In genomic region chr7:123123665-123124298, GRCm38 (mm10) we compare ENCODE assay signal across 8 mouse cellular contexts. TPM values are rescaled to one million over a fixed set of nuclear protein-coding genes. Genes with fewer than 3 reads are reported as not detected.
DNase-seq lines count a peak whose midpoint lies in the region; ATAC-seq lines count a peak whose summit lies in the region.

Gene Tnrc6a (plus strand): TSS chr7:123123885.

- under 1% methylated on average over 33 of the region's 55 CpGs for WGBS in heart, embryonic 13.5 days
- 2% methylated on average over 53 of the region's 55 CpGs for WGBS in liver, embryonic 12.5 days (ENCODE audit: insufficient replicate concordance)
- WGBS in stomach, embryonic 15.5 days: under 1% methylated on average over 53 of the region's 55 CpGs

- ATAC-seq in erythroid progenitor cell, adult 5-6 weeks (replicated peaks; ENCODE audit: low FRiP score, poor library complexity, severe bottlenecking): peak; percentile 96
- ATAC-seq in heart, embryonic 13.5 days (ENCODE audit: extremely low read depth, insufficient number of reproducible peaks, low FRiP score, low TSS enrichment): peak; percentile 87
- peak; percentile 95 for ATAC-seq in liver, embryonic 12.5 days
- peak; percentile 95 for ATAC-seq in stomach, embryonic 15.5 days (ENCODE audit: insufficient read depth, low FRiP score, low read depth)

- H3K4me1 ChIP-seq in heart, embryonic 13.5 days: peaks cover 42% of the 10 kb centered on the region
- H3K4me1 ChIP-seq in liver, embryonic 12.5 days: peaks cover 37% of the 10 kb centered on the region
- H3K4me1 ChIP-seq in stomach, embryonic 15.5 days: peaks cover 16% of the 10 kb centered on the region

- no peaks in the 10 kb centered on the region for H3K27me3 ChIP-seq in heart, embryonic 13.5 days (replicated peaks)
- H3K27me3 ChIP-seq in liver, embryonic 12.5 days (replicated peaks): no peaks in the 10 kb centered on the region
- no peaks in the 10 kb centered on the region for H3K27me3 ChIP-seq in stomach, embryonic 15.5 days (replicated peaks)

- peak within 1 kb of the TSS; percentile 100 for H3K9ac ChIP-seq in heart, embryonic 13.5 days
- H3K9ac ChIP-seq in liver, embryonic 12.5 days: peak within 1 kb of the TSS; percentile 95
- H3K9ac ChIP-seq in stomach, embryonic 15.5 days: peak within 1 kb of the TSS; percentile 96

- H3K9me3 ChIP-seq in heart, embryonic 13.5 days: no peaks in the 10 kb centered on the region
- H3K9me3 ChIP-seq in liver, embryonic 12.5 days (replicated peaks): no peaks in the 10 kb centered on the region
- no peaks in the 10 kb centered on the region for H3K9me3 ChIP-seq in stomach, embryonic 15.5 days

- peak within 1 kb of the TSS; percentile 97 for H3K4me3 ChIP-seq in heart, embryonic 13.5 days
- peak within 1 kb of the TSS; percentile 92 for H3K4me3 ChIP-seq in liver, embryonic 12.5 days
- H3K4me3 ChIP-seq in stomach, embryonic 15.5 days (replicated peaks): peak within 1 kb of the TSS; percentile 99

- peak within 1 kb of the TSS; percentile 73 for H3K4me2 ChIP-seq in heart, embryonic 13.5 days
- H3K4me2 ChIP-seq in liver, embryonic 12.5 days: peak within 1 kb of the TSS; percentile 72
- peak within 1 kb of the TSS; percentile 58 for H3K4me2 ChIP-seq in stomach, embryonic 15.5 days

- peak; percentile 94 for DNase-seq in CD4-positive helper T cell, adult 2 months (ENCODE audit: low read depth, low spot score)
- DNase-seq in brain, embryonic 18.5 days (ENCODE audit: low read depth, low spot score): peak; percentile 83
- peak; percentile 96 for DNase-seq in kidney, postnatal 10 days
- DNase-seq in natural killer cell, adult 2 months (ENCODE audit: low spot score in 2 of 2): peak; percentile 94 to 95

- H3K27ac ChIP-seq in heart, embryonic 13.5 days (replicated peaks): peak within 1 kb of the TSS; percentile 97
- H3K27ac ChIP-seq in liver, embryonic 12.5 days: peak within 1 kb of the TSS; percentile 91
- peak within 1 kb of the TSS; percentile 96 for H3K27ac ChIP-seq in stomach, embryonic 15.5 days

- peaks cover 18% of the 10 kb centered on the region for H3K36me3 ChIP-seq in heart, embryonic 13.5 days
- H3K36me3 ChIP-seq in liver, embryonic 12.5 days: peaks cover 19% of the 10 kb centered on the region
- H3K36me3 ChIP-seq in stomach, embryonic 15.5 days: no peaks in the 10 kb centered on the region

RNA-seq across cellular contexts. Expression of gene Tnrc6a, which starts in this region (rescaled TPM):
- 35.2 and 38.6 TPM in 2 replicates for total RNA-seq in erythroid progenitor cell, adult 5-6 weeks (2015; ENCODE audit: low replicate concordance)
- total RNA-seq in erythroid progenitor cell, adult 5-6 weeks (2017; ENCODE audit: low replicate concordance): 41.8 and 57.6 TPM in 2 replicates
- polyA plus RNA-seq in heart, embryonic 13.5 days (2015; fragmentation: Nextera tagmentation; extraction: Ambion mirVana): 28.7 and 30.8 TPM in 2 replicates
- polyA plus RNA-seq in liver, embryonic 12.5 days (2016; fragmentation: Nextera tagmentation; extraction: Ambion mirVana): 24.7 and 29.8 TPM in 2 replicates
- 38.4 and 46.4 TPM in 2 replicates for polyA plus RNA-seq in stomach, embryonic 15.5 days (2015; fragmentation: Nextera tagmentation; extraction: Ambion mirVana)

Comparison
In these comparisons a context has a peak if more than half of its experiments do, and no peak if none do; other contexts are left out.
1. Peak in every context shown above with its lines: DNase-seq, ATAC-seq, H3K4me3 ChIP-seq and H3K27ac ChIP-seq.